Mouse (Mus musculus) ES-E14 (cell line): ENCODE measurements around the gene Pot1b. TPM values are rescaled to one million over a fixed set of nuclear protein-coding genes. Genes with fewer than 3 reads are reported as not detected.

Source experiments
- DNase-seq: peaks from one replicate; pipeline ENCODE4 v3.0.0-alpha.2; 2013; ENCODE audit warnings: low read depth, low spot score
- H3K27ac ChIP-seq: 2 replicates; pipeline ENCODE4 v1.5.1; 2012; ENCODE audit warnings: low read depth, mild to moderate bottlenecking, low read length, moderate library complexity, mixed read lengths; ENCODE audit not compliant: poor library complexity, insufficient read depth, severe bottlenecking
- H3K36me3 ChIP-seq: 2 replicates; pipeline ENCODE4 v1.6.1; 2012; ENCODE audit warnings: mild to moderate bottlenecking, low read length, moderate library complexity, mixed read lengths; ENCODE audit not compliant: control insufficient read depth, poor library complexity, insufficient read depth, severe bottlenecking
- H3K4me1 ChIP-seq, 2 experiments: fragments of 150-350 bp in 1 of 2; sonication (generic) in 1 of 2; 2 replicates each; pipeline ENCODE4 v1.6.1; 2012; ENCODE audit warnings: low read length in 2 of 2, mild to moderate bottlenecking in 1 of 2, mixed read lengths in 1 of 2; ENCODE audit not compliant: control insufficient read depth in 2 of 2, insufficient read depth in 2 of 2, poor library complexity in 1 of 2
- H3K4me3 ChIP-seq, 2 experiments: fragments of 150-350 bp in 1 of 2; sonication (generic) in 1 of 2; 2 replicates each; pipeline ENCODE4 v1.5.1; 2012; ENCODE audit warnings: low read length in 2 of 2, low read depth in 1 of 2, mild to moderate bottlenecking in 1 of 2, mixed read lengths in 1 of 2; ENCODE audit not compliant: insufficient read depth in 1 of 2, poor library complexity in 1 of 2, severe bottlenecking in 1 of 2
- H3K9ac ChIP-seq: 2 replicates; pipeline ENCODE4 v1.6.1; 2012; ENCODE audit warnings: low read depth, mild to moderate bottlenecking, low read length, mixed read lengths; ENCODE audit not compliant: poor library complexity, insufficient read depth, severe bottlenecking
- H3K9me3 ChIP-seq: fragments of 150-350 bp; sonication (generic); 2 replicates; pipeline ENCODE4 v1.6.1; 2012; ENCODE audit warnings: low read depth, mild to moderate bottlenecking, low read length; ENCODE audit not compliant: control insufficient read depth, insufficient read depth
- CHD2 ChIP-seq: IDR thresholded peaks from 2 replicates; pipeline ENCODE4 v1.6.1; 2014; ENCODE audit warnings: mild to moderate bottlenecking, low read depth, low read length, inconsistent platforms
- HCFC1 ChIP-seq: IDR thresholded peaks from 2 replicates; pipeline ENCODE4 v1.6.1; 2012; ENCODE audit warnings: low read length, inconsistent platforms, borderline replicate concordance; ENCODE audit not compliant: insufficient read depth
- MAFK ChIP-seq: IDR thresholded peaks from 2 replicates; pipeline ENCODE4 v1.6.1; 2014; ENCODE audit warnings: mild to moderate bottlenecking, low read depth, low read length, inconsistent platforms; ENCODE audit not compliant: insufficient read depth
- ZC3H11A ChIP-seq: IDR thresholded peaks from 2 replicates; pipeline ENCODE4 v1.6.1; 2012; ENCODE audit warnings: low read depth, mild to moderate bottlenecking, inconsistent platforms, low read length, borderline replicate concordance
- ZNF384 ChIP-seq: IDR thresholded peaks from 2 replicates; pipeline ENCODE4 v1.6.1; 2012; ENCODE audit warnings: low read depth, low read length, inconsistent platforms
- in situ Hi-C, 2 experiments: fragments of 600-800 bp; cut with MboI; formaldehyde crosslinking; loops; one replicate each; pipeline ENCODE4 v1.15.1; 2025; ENCODE audit warnings: low sequenced_read_pairs in 2 of 2, inconsistent platforms in 1 of 2; ENCODE audit not compliant: unreplicated experiment in 2 of 2
- total RNA-seq: library from RNA; depleted of rRNA; stranded (reverse); fragments of 300-350 nt; gene quantifications from 2 replicates; pipeline ENCODE4 v1.2.3, GENCODE M21; 2012; rRNA removed

The Pot1b gene
- total RNA-seq, 1 experiment: 6.6 TPM

DNA sequence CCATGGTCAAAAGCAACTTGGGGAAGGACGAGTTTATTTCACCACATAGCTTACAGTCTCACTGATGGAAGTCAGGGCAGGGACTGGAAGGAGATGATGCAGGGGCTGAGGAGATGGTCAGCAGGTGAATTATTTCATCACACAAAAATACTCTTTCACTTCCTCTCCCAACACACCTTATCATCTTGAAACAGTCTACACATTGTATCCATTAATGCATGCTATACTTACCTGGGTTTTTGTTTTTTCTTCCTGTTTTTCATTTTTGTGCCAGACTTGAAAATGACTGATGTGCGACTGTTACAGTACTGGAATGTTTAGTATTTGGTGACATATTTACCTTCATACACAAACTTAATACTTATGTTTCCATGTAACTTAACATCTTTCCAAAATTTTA, 13.0 kb downstream of the Pot1b start:
- in situ Hi-C loops: no loop called here
- DNase-seq: no peak
- H3K9me3 ChIP-seq: no peaks in the 10 kb centered on the region
- TF ChIP-seq HCFC1 (no peak), CHD2 (no peak), ZC3H11A (no peak), ZNF384 (no peak)
- no peak overlapping the region for H3K27ac ChIP-seq
- no peaks in the 10 kb centered on the region for H3K4me1 ChIP-seq
- no peak overlapping the region for H3K4me3 ChIP-seq
- H3K36me3 ChIP-seq: 0 out of 2 replicates have a peak, but pooled peaks cover 2% of the 10 kb centered on the region
- H3K9ac ChIP-seq: no peak overlapping the region

DNA sequence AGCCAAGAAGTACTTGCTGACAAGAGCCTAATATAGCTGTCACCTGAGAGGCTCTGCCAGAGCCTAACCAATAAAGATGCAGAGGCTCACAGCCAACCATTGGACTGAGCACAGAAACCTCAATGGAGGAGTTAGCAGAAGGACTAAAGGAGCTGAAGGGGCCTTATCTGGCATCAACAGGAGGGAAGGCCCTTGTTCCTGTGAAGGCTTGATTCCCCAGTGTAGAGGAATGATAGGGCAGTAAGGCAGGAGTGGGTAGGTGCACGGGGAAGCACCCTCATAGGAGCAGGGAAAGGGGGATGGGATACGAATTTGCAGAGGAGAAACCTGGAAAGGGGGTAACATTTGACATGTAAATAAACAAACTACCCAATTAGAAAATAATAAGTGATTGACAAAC, 51.3 kb downstream of the Pot1b start:
- H3K4me1 ChIP-seq: no peaks in the 10 kb centered on the region
- no peaks in the 10 kb centered on the region for H3K9me3 ChIP-seq
- no peak for DNase-seq
- H3K27ac ChIP-seq: no peak overlapping the region
- H3K4me3 ChIP-seq: no peak overlapping the region
- in situ Hi-C loops: no loop called here
- TF ChIP-seq HCFC1 (no peak), CHD2 (no peak), ZC3H11A (no peak), ZNF384 (no peak), MAFK (no peak)
- no peak overlapping the region for H3K9ac ChIP-seq
- H3K36me3 ChIP-seq: no peaks in the 10 kb centered on the region

GRCm38 (mm10) chr17:55625092-55625491, 87.3 kb downstream of the Pot1b start, which contains the start of gene Vmn2r118:
Gene Vmn2r118, minus strand, starts transcription at chr17:55625192.
- H3K9ac ChIP-seq: no peak within 1 kb of the TSS
- H3K9me3 ChIP-seq: no peaks in the 10 kb centered on the region
- H3K27ac ChIP-seq: no peak within 1 kb of the TSS
- no peaks in the 10 kb centered on the region for H3K36me3 ChIP-seq
- TF ChIP-seq HCFC1 (no peak), CHD2 (no peak), ZNF384 (no peak), ZC3H11A (no peak), MAFK (no peak)
- in situ Hi-C loops: no loop called here
- DNase-seq: no peak
- no peaks in the 10 kb centered on the region for H3K4me1 ChIP-seq
- no peak within 1 kb of the TSS for H3K4me3 ChIP-seq

Other genes starting within 250 kb of the Pot1b start
- gene Vmn2r118, start 87.4 kb downstream of the Pot1b start, total RNA-seq: 0.05 TPM in 1 of 2 replicates, not detected in the other
- not detected in 2 replicates for gene Adgre4, start 37.4 kb upstream of the Pot1b start, total RNA-seq
- 4.2 and 5.4 TPM in 2 replicates for gene Zfp119a, start 166.3 kb upstream of the Pot1b start, total RNA-seq
- gene Zfp959, start 179.5 kb upstream of the Pot1b start, total RNA-seq: 6.6 and 6.9 TPM in 2 replicates
- 3.9 and 4.6 TPM in 2 replicates for gene Zfp119b, start 236.9 kb upstream of the Pot1b start, total RNA-seq
- gene Ebi3, start 240.0 kb upstream of the Pot1b start, total RNA-seq: 0.49 and 0.74 TPM in 2 replicates
- 14.0 and 14.7 TPM in 2 replicates for gene Yju2, start 246.5 kb upstream of the Pot1b start, total RNA-seq